Mouse (Mus musculus): ENCODE data around the gene Nans. TPM values are rescaled to one million over a fixed set of nuclear protein-coding genes. Genes with fewer than 3 reads are reported as not detected.
A peak's percentile ranks its signal among the peaks of the same experiment; 100 is the strongest.

Gene Nans
- polyA plus RNA-seq, 1 experiment from 2014 or later, result 67.7 TPM

DNA sequence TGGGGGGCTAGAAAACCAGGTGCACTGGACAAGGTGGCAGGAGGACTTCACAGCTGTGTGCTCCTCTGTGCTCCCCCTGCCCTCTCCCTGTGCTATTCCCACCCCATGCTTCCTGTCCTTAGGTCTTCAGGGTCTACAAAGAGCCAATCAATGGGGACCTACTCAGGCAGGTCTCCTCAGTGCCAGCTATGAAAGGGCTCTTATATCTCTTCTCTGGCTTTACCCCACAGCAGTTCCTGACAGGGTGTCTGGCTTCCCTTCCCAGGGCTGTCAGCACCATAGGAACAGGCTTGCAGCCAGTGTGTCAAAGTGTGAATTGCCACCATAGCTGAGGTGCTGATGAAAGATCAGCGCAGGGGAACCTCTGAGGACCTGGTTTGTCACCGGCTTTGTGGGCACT lies 31.4 kb downstream of the Nans start:
- Histone ChIP-seq H3K4me2 (replicated peaks; ENCODE audit: low read depth) (no peak overlapping the region), H3K9ac (ENCODE audit: low read length) (no peak overlapping the region), H3K27ac (replicated peaks) (no peak overlapping the region), H3K9me3 (ENCODE audit: control insufficient read depth, low read length) (no peaks in the 10 kb centered on the region), H3K4me3 (ENCODE audit: low read depth, low read length) (no peak overlapping the region), H3K27me3 (ENCODE audit: control insufficient read depth, insufficient read depth, low read length) (no peaks in the 10 kb centered on the region), H3K4me1 (replicated peaks; ENCODE audit: control insufficient read depth, insufficient read depth) (no peaks in the 10 kb centered on the region), H3K36me3 (ENCODE audit: control insufficient read depth, insufficient read depth, low read length) (no peaks in the 10 kb centered on the region)
- 58% methylated on average over 2 of the region's 2 CpGs for WGBS
- TF ChIP-seq CTCF (IDR thresholded peaks at IDR 0.05; ENCODE audit: low read depth), result no peak
- TF ChIP-seq EP300 (optimal IDR thresholded peaks at IDR 0.05), result no peak
- DNase-seq (ENCODE audit: low spot score), result no peak
- no peak for ATAC-seq (ENCODE audit: low FRiP score, low TSS enrichment)

DNA sequence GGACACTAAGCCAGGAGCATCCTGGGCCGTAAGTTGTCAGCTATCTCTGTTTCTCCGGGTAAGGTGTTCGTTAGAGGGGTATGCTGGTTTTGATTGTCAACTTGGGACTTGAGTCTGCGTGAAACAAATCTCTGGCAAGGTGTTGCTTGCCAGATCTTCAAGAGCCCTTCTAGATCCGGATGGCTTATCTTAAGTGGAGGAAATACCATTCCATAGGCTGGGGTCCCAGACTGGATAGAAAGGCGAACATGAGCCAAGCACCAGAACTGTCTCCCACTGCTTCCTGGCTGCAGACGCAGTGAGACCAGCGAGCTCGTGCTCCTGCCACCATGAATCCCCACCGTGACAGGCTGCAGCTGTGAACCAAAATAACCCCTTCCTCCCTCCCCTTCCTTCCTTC lies 32.4 kb downstream of the Nans start:
- no peak overlapping the region for H3K4me3 ChIP-seq (ENCODE audit: low read depth, low read length)
- ATAC-seq (ENCODE audit: low FRiP score, low TSS enrichment), result no peak
- H3K4me1 ChIP-seq (replicated peaks; ENCODE audit: control insufficient read depth, insufficient read depth), result no peaks in the 10 kb centered on the region
- H3K4me2 ChIP-seq (replicated peaks; ENCODE audit: low read depth), result no peak overlapping the region
- DNase-seq (ENCODE audit: low spot score), result no peak
- H3K9ac ChIP-seq (ENCODE audit: low read length), result no peak overlapping the region
- H3K36me3 ChIP-seq (ENCODE audit: control insufficient read depth, insufficient read depth, low read length), result no peaks in the 10 kb centered on the region
- 71% methylated on average over 10 of the region's 10 CpGs for WGBS
- no peaks in the 10 kb centered on the region for H3K9me3 ChIP-seq (ENCODE audit: control insufficient read depth, low read length)
- H3K27me3 ChIP-seq (ENCODE audit: control insufficient read depth, insufficient read depth, low read length), result no peaks in the 10 kb centered on the region
- no peak overlapping the region for H3K27ac ChIP-seq (replicated peaks)
- TF ChIP-seq CTCF (IDR thresholded peaks at IDR 0.05; ENCODE audit: low read depth) (no peak), EP300 (optimal IDR thresholded peaks at IDR 0.05) (no peak)

DNA sequence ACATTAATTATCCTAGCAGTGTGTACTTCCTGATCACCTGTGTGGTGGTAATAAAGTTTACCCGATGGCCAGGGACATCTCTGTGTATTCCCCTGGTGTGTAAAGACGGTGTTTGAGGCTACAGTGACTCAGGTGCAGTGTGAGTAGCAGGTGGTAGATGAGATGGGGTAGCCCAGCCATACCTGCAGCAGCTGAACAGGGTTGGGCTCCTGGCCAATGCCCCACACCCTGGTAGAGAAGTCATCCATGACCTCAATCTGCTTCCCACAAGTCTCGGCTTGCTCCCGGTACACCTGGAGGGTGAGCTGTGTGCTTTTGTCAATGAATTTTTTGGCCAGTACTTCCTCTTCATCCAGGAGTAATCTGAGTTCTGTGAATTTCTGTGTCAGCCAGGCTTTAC lies 34.3 kb downstream of the Nans start:
- 66% methylated on average over 4 of the region's 4 CpGs for WGBS
- ATAC-seq (ENCODE audit: low FRiP score, low TSS enrichment), result peak; percentile 90
- TF ChIP-seq EP300 (optimal IDR thresholded peaks at IDR 0.05) (peak; percentile 55), CTCF (IDR thresholded peaks at IDR 0.05; ENCODE audit: low read depth) (no peak)

DNA sequence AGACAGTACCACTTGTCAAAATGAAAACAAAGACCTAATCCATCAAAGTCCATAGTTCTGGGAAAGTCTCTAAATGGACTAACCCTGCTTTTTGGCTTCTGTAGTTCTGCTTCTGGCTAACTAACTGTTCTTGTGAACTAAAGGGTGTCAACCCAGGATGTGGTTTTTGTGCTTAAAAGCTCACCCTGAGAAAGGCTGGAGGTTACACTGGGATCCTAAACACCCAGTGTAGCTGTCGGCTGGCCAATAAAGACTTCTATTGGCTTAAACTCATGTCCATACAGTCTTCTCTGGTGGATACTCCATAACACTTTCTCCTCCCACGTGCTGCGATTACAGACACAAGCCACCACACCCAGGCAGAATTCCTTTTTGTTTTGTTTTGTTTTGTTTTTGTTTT lies 37.2 kb downstream of the Nans start:
- TF ChIP-seq CTCF (IDR thresholded peaks at IDR 0.05; ENCODE audit: low read depth) (no peak), EP300 (optimal IDR thresholded peaks at IDR 0.05) (no peak)
- H3K27ac ChIP-seq (replicated peaks), result no peak overlapping the region
- 87% methylated on average over 3 of the region's 3 CpGs for WGBS
- H3K9me3 ChIP-seq (ENCODE audit: control insufficient read depth, low read length), result no peaks in the 10 kb centered on the region
- no peaks in the 10 kb centered on the region for H3K4me1 ChIP-seq (replicated peaks; ENCODE audit: control insufficient read depth, insufficient read depth)
- H3K9ac ChIP-seq (ENCODE audit: low read length), result no peak overlapping the region
- ATAC-seq (ENCODE audit: low FRiP score, low TSS enrichment) (no peak), DNase-seq (ENCODE audit: low spot score) (no peak)
- no peaks in the 10 kb centered on the region for H3K36me3 ChIP-seq (ENCODE audit: control insufficient read depth, insufficient read depth, low read length)
- no peak overlapping the region for H3K4me2 ChIP-seq (replicated peaks; ENCODE audit: low read depth)
- H3K4me3 ChIP-seq (ENCODE audit: low read depth, low read length), result no peak overlapping the region
- H3K27me3 ChIP-seq (ENCODE audit: control insufficient read depth, insufficient read depth, low read length), result no peaks in the 10 kb centered on the region

More for the DNA sequence above, 34.3 kb downstream of the Nans start:
- no peak overlapping the region for H3K4me2 ChIP-seq (replicated peaks; ENCODE audit: low read depth)
- H3K4me3 ChIP-seq (ENCODE audit: low read depth, low read length), result no peak overlapping the region
- DNase-seq (ENCODE audit: low spot score), result peak; percentile 74
- no peak overlapping the region for H3K9ac ChIP-seq (ENCODE audit: low read length)
- peak overlapping the region; percentile 63 for H3K27ac ChIP-seq (replicated peaks)
- no peaks in the 10 kb centered on the region for H3K27me3 ChIP-seq (ENCODE audit: control insufficient read depth, insufficient read depth, low read length)
- H3K36me3 ChIP-seq (ENCODE audit: control insufficient read depth, insufficient read depth, low read length), result no peaks in the 10 kb centered on the region
- no peaks in the 10 kb centered on the region for H3K4me1 ChIP-seq (replicated peaks; ENCODE audit: control insufficient read depth, insufficient read depth)
- no peaks in the 10 kb centered on the region for H3K9me3 ChIP-seq (ENCODE audit: control insufficient read depth, low read length)

DNA sequence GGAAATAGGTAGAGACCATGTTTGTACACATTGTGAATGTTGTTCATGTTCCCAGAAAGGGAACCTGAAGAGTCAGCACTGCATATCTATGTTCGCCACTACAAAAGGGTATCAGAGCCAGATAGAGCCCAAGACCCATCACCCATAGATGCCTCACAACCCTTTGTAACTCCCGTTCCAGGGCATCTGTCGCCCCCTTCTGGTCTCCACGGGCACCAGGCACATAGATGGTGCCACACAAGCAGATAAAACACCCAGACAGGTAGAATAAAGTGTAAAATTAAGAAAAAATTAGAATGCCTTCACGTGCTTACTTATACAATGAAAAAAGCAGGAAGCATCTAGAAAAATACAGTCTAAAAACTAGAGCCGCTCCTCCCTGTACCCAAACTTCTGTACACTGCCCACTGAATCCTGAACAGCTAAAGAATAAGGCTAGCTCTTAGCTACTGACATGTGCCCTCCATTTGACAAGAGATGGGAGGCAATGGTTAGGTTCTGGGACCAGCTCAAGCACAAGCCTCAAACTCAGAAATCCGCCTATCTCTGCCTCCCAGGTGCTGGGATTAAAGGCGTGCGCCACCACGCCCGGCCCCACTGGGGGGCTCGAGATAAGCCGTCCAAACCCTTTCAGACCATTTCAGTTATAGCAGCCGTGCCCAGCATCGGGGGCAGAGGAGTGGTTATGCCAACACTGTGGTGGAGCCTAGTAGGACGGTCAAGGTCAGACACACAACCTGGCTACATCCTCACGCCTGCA lies 37.9 kb downstream of the Nans start:
- Histone ChIP-seq H3K4me2 (replicated peaks; ENCODE audit: low read depth) (peak overlapping the region; percentile 68), H3K4me3 (ENCODE audit: low read depth, low read length) (peak overlapping the region; percentile 34), H3K9ac (ENCODE audit: low read length) (peak overlapping the region; percentile 43), H3K4me1 (replicated peaks; ENCODE audit: control insufficient read depth, insufficient read depth) (no peaks in the 10 kb centered on the region), H3K9me3 (ENCODE audit: control insufficient read depth, low read length) (no peaks in the 10 kb centered on the region), H3K36me3 (ENCODE audit: control insufficient read depth, insufficient read depth, low read length) (no peaks in the 10 kb centered on the region), H3K27me3 (ENCODE audit: control insufficient read depth, insufficient read depth, low read length) (no peaks in the 10 kb centered on the region), H3K27ac (replicated peaks) (peak overlapping the region; percentile 35; the same call in 1 of the 2 replicates)
- TF ChIP-seq CTCF (IDR thresholded peaks at IDR 0.05; ENCODE audit: low read depth) (peak; percentile 69), EP300 (optimal IDR thresholded peaks at IDR 0.05) (no peak)
- no peak for DNase-seq (ENCODE audit: low spot score)
- ATAC-seq (ENCODE audit: low FRiP score, low TSS enrichment), result no peak; the same call in none of the 2 replicates
- 25% methylated on average over 17 of the region's 17 CpGs for WGBS

DNA sequence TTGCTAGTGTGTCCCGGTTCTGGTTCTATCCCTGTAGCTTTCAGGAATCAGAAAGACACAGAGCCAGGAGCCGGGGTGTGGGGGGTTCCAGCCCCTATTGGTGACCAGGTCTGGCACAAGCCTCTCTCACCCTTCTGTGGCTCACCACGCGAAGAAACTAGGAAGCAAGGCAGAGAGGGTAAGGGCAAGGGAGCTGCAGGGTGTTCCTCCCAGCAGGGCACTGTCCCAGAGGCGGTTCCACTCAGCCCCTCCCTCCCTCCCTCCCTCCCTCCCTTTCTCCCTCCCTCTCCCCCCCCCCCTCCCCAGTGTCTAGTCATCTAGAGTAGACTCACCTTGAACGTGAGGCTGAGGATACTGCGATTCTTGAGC lies 38.5 kb downstream of the Nans start:
- H3K36me3 ChIP-seq (ENCODE audit: control insufficient read depth, insufficient read depth, low read length), result no peaks in the 10 kb centered on the region
- H3K27ac ChIP-seq (replicated peaks), result peak overlapping the region; percentile 35; the same call in 1 of the 2 replicates
- WGBS, result 0% methylated on average over 7 of the region's 7 CpGs
- H3K4me2 ChIP-seq (replicated peaks; ENCODE audit: low read depth), result peak overlapping the region; percentile 68
- H3K9ac ChIP-seq (ENCODE audit: low read length), result peak overlapping the region; percentile 43
- H3K9me3 ChIP-seq (ENCODE audit: control insufficient read depth, low read length), result no peaks in the 10 kb centered on the region
- peak; percentile 62 for ATAC-seq (ENCODE audit: low FRiP score, low TSS enrichment)
- H3K4me1 ChIP-seq (replicated peaks; ENCODE audit: control insufficient read depth, insufficient read depth), result no peaks in the 10 kb centered on the region
- no peak for TF ChIP-seq EP300 (optimal IDR thresholded peaks at IDR 0.05)
- no peak for TF ChIP-seq CTCF (IDR thresholded peaks at IDR 0.05; ENCODE audit: low read depth)
- DNase-seq (ENCODE audit: low spot score), result peak; percentile 45
- peak overlapping the region; percentile 34 for H3K4me3 ChIP-seq (ENCODE audit: low read depth, low read length)
- no peaks in the 10 kb centered on the region for H3K27me3 ChIP-seq (ENCODE audit: control insufficient read depth, insufficient read depth, low read length)
